Mouse (Mus musculus): ENCODE measurements around the gene Msh5. TPM values are rescaled to one million over a fixed set of nuclear protein-coding genes. Genes with fewer than 3 reads are reported as not detected.

Msh5 gene
- 3.1 and 3.4 TPM in 2 replicates for polyA plus RNA-seq (2015; fragmentation: Nextera tagmentation; extraction: Ambion mirVana)

- no peaks in the 10 kb centered on the region for H3K36me3 ChIP-seq (ENCODE audit: control insufficient read depth, insufficient read depth)
- peaks cover 29% of the 10 kb centered on the region for H3K4me1 ChIP-seq (replicated peaks; ENCODE audit: control insufficient read depth, insufficient read depth, low read length)
- WGBS = 2% methylated on average over 31 of the region's 33 CpGs
- peak within 1 kb of the TSS; percentile 98 for H3K4me2 ChIP-seq (ENCODE audit: low read length)
- no peaks in the 10 kb centered on the region for H3K9me3 ChIP-seq (ENCODE audit: control insufficient read depth, low read length)
- H3K9ac ChIP-seq (replicated peaks; ENCODE audit: low read depth, low read length) = peak within 1 kb of the TSS; percentile 77
- H3K27me3 ChIP-seq (replicated peaks; ENCODE audit: control insufficient read depth, insufficient read depth, low read length) = no peaks in the 10 kb centered on the region
- H3K27ac ChIP-seq (ENCODE audit: low read length) = peak within 1 kb of the TSS; percentile 55
- ATAC-seq = peak; percentile 99
- peak within 1 kb of the TSS; percentile 52 for H3K4me3 ChIP-seq (replicated peaks; ENCODE audit: low read length)
Observed at GRCm38 (mm10) chr17:35046681-35047455, at the start of gene Msh5. Gene Msh5 (minus strand): TSS chr17:35046745.

- H3K27ac ChIP-seq (ENCODE audit: low read length) = no peak overlapping the region
- no peak overlapping the region for H3K9ac ChIP-seq (replicated peaks; ENCODE audit: low read depth, low read length)
- H3K9me3 ChIP-seq (ENCODE audit: control insufficient read depth, low read length) = no peaks in the 10 kb centered on the region
- 91% methylated on average over 15 of the region's 15 CpGs for WGBS
- no peak for ATAC-seq
- H3K4me3 ChIP-seq (replicated peaks; ENCODE audit: low read length) = no peak overlapping the region
- no peak overlapping the region for H3K4me2 ChIP-seq (ENCODE audit: low read length)
- H3K4me1 ChIP-seq (replicated peaks; ENCODE audit: control insufficient read depth, insufficient read depth, low read length) = peaks cover 12% of the 10 kb centered on the region
- no peaks in the 10 kb centered on the region for H3K27me3 ChIP-seq (replicated peaks; ENCODE audit: control insufficient read depth, insufficient read depth, low read length)
- peaks cover 13% of the 10 kb centered on the region for H3K36me3 ChIP-seq (ENCODE audit: control insufficient read depth, insufficient read depth)
Observed at GRCm38 (mm10) chr17:35094475-35095365, 48.2 kb upstream of the Msh5 start.

GRCm38 (mm10) chr17:35092403-35093198 lies 46.1 kb upstream of the Msh5 start:
- no peak for ATAC-seq
- no peak overlapping the region for H3K4me2 ChIP-seq (ENCODE audit: low read length)
- peaks cover 13% of the 10 kb centered on the region for H3K36me3 ChIP-seq (ENCODE audit: control insufficient read depth, insufficient read depth)
- H3K27ac ChIP-seq (ENCODE audit: low read length) = no peak overlapping the region
- H3K9me3 ChIP-seq (ENCODE audit: control insufficient read depth, low read length) = no peaks in the 10 kb centered on the region
- H3K4me1 ChIP-seq (replicated peaks; ENCODE audit: control insufficient read depth, insufficient read depth, low read length) = peaks cover 13% of the 10 kb centered on the region
- no peak overlapping the region for H3K9ac ChIP-seq (replicated peaks; ENCODE audit: low read depth, low read length)
- no peaks in the 10 kb centered on the region for H3K27me3 ChIP-seq (replicated peaks; ENCODE audit: control insufficient read depth, insufficient read depth, low read length)
- 86% methylated on average over 14 of the region's 14 CpGs for WGBS
- no peak overlapping the region for H3K4me3 ChIP-seq (replicated peaks; ENCODE audit: low read length)

- WGBS = 48% methylated on average over 8 of the region's 8 CpGs
- Histone ChIP-seq H3K36me3 (ENCODE audit: control insufficient read depth, insufficient read depth) (peaks cover 7% of the 10 kb centered on the region; the same call in 1 of the 2 replicates), H3K4me3 (replicated peaks; ENCODE audit: low read length) (peak overlapping the region; percentile 67), H3K9me3 (ENCODE audit: control insufficient read depth, low read length) (no peaks in the 10 kb centered on the region), H3K9ac (replicated peaks; ENCODE audit: low read depth, low read length) (peak overlapping the region; percentile 92), H3K27ac (ENCODE audit: low read length) (peak overlapping the region; percentile 98), H3K4me2 (ENCODE audit: low read length) (peak overlapping the region; percentile 66), H3K27me3 (replicated peaks; ENCODE audit: control insufficient read depth, insufficient read depth, low read length) (no peaks in the 10 kb centered on the region), H3K4me1 (replicated peaks; ENCODE audit: control insufficient read depth, insufficient read depth, low read length) (peaks cover 13% of the 10 kb centered on the region)
- peak; percentile 13; the same call in 1 of the 2 replicates for ATAC-seq
Observed at GRCm38 (mm10) chr17:35090166-35090932, 43.8 kb upstream of the Msh5 start.

- H3K4me2 ChIP-seq (ENCODE audit: low read length) = peak within 1 kb of the TSS; percentile 66
- peak within 1 kb of the TSS; percentile 98 for H3K27ac ChIP-seq (ENCODE audit: low read length)
- H3K9ac ChIP-seq (replicated peaks; ENCODE audit: low read depth, low read length) = peak within 1 kb of the TSS; percentile 92
- 3% methylated on average over 63 of the region's 67 CpGs for WGBS
- H3K4me3 ChIP-seq (replicated peaks; ENCODE audit: low read length) = peak within 1 kb of the TSS; percentile 67
- H3K36me3 ChIP-seq (ENCODE audit: control insufficient read depth, insufficient read depth) = peaks cover 7% of the 10 kb centered on the region; the same call in 1 of the 2 replicates
- H3K9me3 ChIP-seq (ENCODE audit: control insufficient read depth, low read length) = no peaks in the 10 kb centered on the region
- H3K27me3 ChIP-seq (replicated peaks; ENCODE audit: control insufficient read depth, insufficient read depth, low read length) = no peaks in the 10 kb centered on the region
- ATAC-seq = peak; percentile 98
- peaks cover 13% of the 10 kb centered on the region for H3K4me1 ChIP-seq (replicated peaks; ENCODE audit: control insufficient read depth, insufficient read depth, low read length)
Observed at GRCm38 (mm10) chr17:35088825-35089644, 42.5 kb upstream of the Msh5 start, which contains the start of gene Abhd16a. Gene Abhd16a (plus strand): TSS chr17:35089263.

GRCm38 (mm10) chr17:35088151-35088550 lies 41.6 kb upstream of the Msh5 start:
- Histone ChIP-seq H3K27ac (ENCODE audit: low read length) (no peak overlapping the region; the same call in 1 of the 2 replicates), H3K9ac (replicated peaks; ENCODE audit: low read depth, low read length) (no peak overlapping the region)
- 47% methylated on average over 2 of the region's 2 CpGs for WGBS

GRCm38 (mm10) chr17:35085208-35085865 lies 38.8 kb upstream of the Msh5 start, which contains the start of gene Ly6g6f:
Gene Ly6g6f (minus strand): TSS chr17:35085610.
- 84% methylated on average over 7 of the region's 7 CpGs for WGBS
- H3K4me3 ChIP-seq (replicated peaks; ENCODE audit: low read length) = no peak within 1 kb of the TSS

More at GRCm38 (mm10) chr17:35088151-35088550, 41.6 kb upstream of the Msh5 start:
- Histone ChIP-seq H3K4me2 (ENCODE audit: low read length) (no peak overlapping the region), H3K4me3 (replicated peaks; ENCODE audit: low read length) (no peak overlapping the region), H3K36me3 (ENCODE audit: control insufficient read depth, insufficient read depth) (peaks cover 7% of the 10 kb centered on the region; the same call in 1 of the 2 replicates), H3K9me3 (ENCODE audit: control insufficient read depth, low read length) (no peaks in the 10 kb centered on the region), H3K4me1 (replicated peaks; ENCODE audit: control insufficient read depth, insufficient read depth, low read length) (peaks cover 13% of the 10 kb centered on the region), H3K27me3 (replicated peaks; ENCODE audit: control insufficient read depth, insufficient read depth, low read length) (no peaks in the 10 kb centered on the region)
- ATAC-seq = no peak

More at GRCm38 (mm10) chr17:35085208-35085865, 38.8 kb upstream of the Msh5 start, which contains the start of gene Ly6g6f:
- no peaks in the 10 kb centered on the region for H3K27me3 ChIP-seq (replicated peaks; ENCODE audit: control insufficient read depth, insufficient read depth, low read length)
- no peak within 1 kb of the TSS for H3K9ac ChIP-seq (replicated peaks; ENCODE audit: low read depth, low read length)
- H3K4me1 ChIP-seq (replicated peaks; ENCODE audit: control insufficient read depth, insufficient read depth, low read length) = peaks cover 11% of the 10 kb centered on the region
- no peak within 1 kb of the TSS for H3K4me2 ChIP-seq (ENCODE audit: low read length)
- ATAC-seq = no peak
- no peaks in the 10 kb centered on the region for H3K9me3 ChIP-seq (ENCODE audit: control insufficient read depth, low read length)
- no peaks in the 10 kb centered on the region for H3K36me3 ChIP-seq (ENCODE audit: control insufficient read depth, insufficient read depth)
- no peak within 1 kb of the TSS for H3K27ac ChIP-seq (ENCODE audit: low read length)

All from forebrain, embryonic 16.5 days (tissue).